ENCODE assay signal across 10 mouse cellular contexts in the genomic region with DNA sequence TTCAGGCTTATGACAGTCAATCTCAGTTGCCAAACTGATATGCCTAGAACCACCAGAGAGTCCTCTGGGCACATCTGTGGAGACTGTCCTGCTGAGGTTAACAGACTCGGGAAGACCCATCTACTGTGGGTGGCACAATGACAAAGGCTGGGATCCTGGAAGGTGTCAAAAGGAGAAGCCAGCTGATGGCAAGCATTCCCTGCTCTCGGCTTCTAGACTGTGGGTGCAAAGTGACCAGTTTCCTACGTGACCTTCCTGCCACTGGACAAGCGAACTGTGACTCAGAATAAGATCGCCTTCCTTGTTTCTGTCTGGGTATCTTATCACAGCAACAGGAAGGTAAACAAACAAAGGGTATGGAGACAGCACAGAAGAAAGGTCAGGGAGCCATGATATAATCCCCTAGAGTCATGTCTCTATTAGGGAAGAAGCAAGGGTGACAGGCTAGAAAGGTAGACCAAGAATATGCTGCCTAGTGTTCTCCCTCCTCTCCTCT. TPM values are rescaled to one million over a fixed set of nuclear protein-coding genes. Genes with fewer than 3 reads are reported as not detected.
DNase-seq lines count a peak whose midpoint lies in the region; ATAC-seq and TF ChIP-seq lines count a peak whose summit lies in the region.
"Had no signal": no experiment of that assay in that cellular context is flagged by ENCODE, and none has a peak within 500 bp of the region (broad histone marks: within the 10 kb centered on the region; RNA-seq: fewer than 3 reads in every experiment).

No protein-coding gene starts in this region.

- 0 out of 2 replicates have a peak overlapping the region, but pooled peaks have one; percentile 24 for H3K9ac ChIP-seq in heart, embryonic 13.5 days
- peak overlapping the region; percentile 82; the same call in 1 of the 2 replicates for H3K9ac ChIP-seq in CH12.LX (ENCODE audit: insufficient read depth, low read depth)
- no peak overlapping the region for H3K9ac ChIP-seq in hindbrain, embryonic 15.5 days
- no peak overlapping the region for H3K9ac ChIP-seq in midbrain, embryonic 12.5 days (replicated peaks)

- H3K4me1 ChIP-seq in heart, embryonic 13.5 days, result peaks cover 19% of the 10 kb centered on the region
- peaks cover 19 to 61% of the 10 kb centered on the region in 2 experiments for H3K4me1 ChIP-seq in CH12.LX (ENCODE audit: control insufficient read depth in 1 of 2, insufficient read depth in 2 of 2)
- H3K4me1 ChIP-seq in hindbrain, embryonic 15.5 days (replicated peaks), result peaks cover 22% of the 10 kb centered on the region
- H3K4me1 ChIP-seq in midbrain, embryonic 12.5 days, result peaks cover 17% of the 10 kb centered on the region

- in situ Hi-C loops in CH12.LX (cut with MboI; ENCODE audit: low pct_ligation_motif_present, low pct_unique_long_range_greater_than_20kb, low sequenced_read_pairs), result loop anchor here (25.0 kb wide), 1 partner anchor 820 kb away; a partner anchor contains a TSS

- H3K9me3 ChIP-seq in heart, embryonic 13.5 days, result no peaks in the 10 kb centered on the region
- H3K9me3 ChIP-seq in CH12.LX (replicated peaks; ENCODE audit: low read length), result no peaks in the 10 kb centered on the region
- H3K9me3 ChIP-seq in hindbrain, embryonic 15.5 days, result no peaks in the 10 kb centered on the region
- no peaks in the 10 kb centered on the region for H3K9me3 ChIP-seq in midbrain, embryonic 12.5 days

- peaks cover 34% of the 10 kb centered on the region for H3K36me3 ChIP-seq in heart, embryonic 13.5 days
- H3K36me3 ChIP-seq in CH12.LX (replicated peaks in 1 of 2; ENCODE audit: control insufficient read depth in 1 of 2, insufficient read depth in 1 of 2, low read length in 1 of 2), result peaks cover 21 to 45% of the 10 kb centered on the region in 2 experiments
- H3K36me3 ChIP-seq in hindbrain, embryonic 15.5 days, result peaks cover 12% of the 10 kb centered on the region
- H3K36me3 ChIP-seq in midbrain, embryonic 12.5 days, result peaks cover 21% of the 10 kb centered on the region

- H3K4me3 ChIP-seq in heart, embryonic 13.5 days, result peak overlapping the region; percentile 87
- peak overlapping the region in 1 of 3 experiments; percentile 92 for H3K4me3 ChIP-seq in CH12.LX (replicated peaks in 1 of 3; ENCODE audit: low read depth in 2 of 3, low read length in 2 of 3, poor library complexity in 1 of 3)
- H3K4me3 ChIP-seq in hindbrain, embryonic 15.5 days, result no peak overlapping the region
- H3K4me3 ChIP-seq in midbrain, embryonic 12.5 days, result no peak overlapping the region

- intact Hi-C loops in heart, postnatal 14 days (cut with DNase I), result no loop called here
- intact Hi-C loops in left cerebral cortex, postnatal 14 days (cut with DNase I), result no loop called here

- H3K27ac ChIP-seq in heart, embryonic 13.5 days (replicated peaks), result no peak overlapping the region
- H3K27ac ChIP-seq in CH12.LX (ENCODE audit: insufficient read depth, low read depth), result no peak overlapping the region
- no peak overlapping the region for H3K27ac ChIP-seq in hindbrain, embryonic 15.5 days (replicated peaks)
- H3K27ac ChIP-seq in midbrain, embryonic 12.5 days (replicated peaks), result no peak overlapping the region

- peak overlapping the region; percentile 76 for H3K4me2 ChIP-seq in heart, embryonic 13.5 days
- peak overlapping the region; percentile 57; the same call in 1 of the 2 replicates for H3K4me2 ChIP-seq in CH12.LX (ENCODE audit: insufficient read depth, low read depth, poor library complexity, severe bottlenecking)
- peak overlapping the region; percentile 60 for H3K4me2 ChIP-seq in hindbrain, embryonic 15.5 days
- H3K4me2 ChIP-seq in midbrain, embryonic 12.5 days (replicated peaks), result peak overlapping the region; percentile 75

- ATAC-seq in heart, embryonic 13.5 days (ENCODE audit: extremely low read depth, insufficient number of reproducible peaks, low FRiP score, low TSS enrichment), result no peak
- no peak for ATAC-seq in hindbrain, embryonic 15.5 days (ENCODE audit: low FRiP score, low read depth)
- ATAC-seq in midbrain, embryonic 12.5 days (ENCODE audit: low FRiP score, low read depth), result no peak

- no peak for TF ChIP-seq RAD21 in CH12.LX (IDR thresholded peaks at IDR 0.05; ENCODE audit: low read depth, low read length)

- WGBS in heart, embryonic 13.5 days, result 24% methylated on average over 5 of the region's 5 CpGs
- WGBS in hindbrain, embryonic 15.5 days, result 74% methylated on average over 5 of the region's 5 CpGs
- 66% methylated on average over 5 of the region's 5 CpGs for WGBS in midbrain, embryonic 12.5 days

- no peak for DNase-seq in heart, postnatal 14 days
- no peak for DNase-seq in CH12.LX (ENCODE audit: extremely low read depth)
- DNase-seq in left cerebral cortex, adult 8-10 months (ENCODE audit: low spot score in 2 of 2), result no peak
- DNase-seq in left cerebral cortex, postnatal 14 days (ENCODE audit: low spot score in 2 of 2), result no peak
- DNase-seq in embryo, embryonic 9.5 days (ENCODE audit: extremely low spot score), result no peak
- DNase-seq: gastrocnemius, postnatal 14 days; spleen, adult 18-20 months had no signal

- no peaks in the 10 kb centered on the region for H3K27me3 ChIP-seq in heart, embryonic 13.5 days (replicated peaks)
- no peaks in the 10 kb centered on the region for H3K27me3 ChIP-seq in CH12.LX (replicated peaks)
- H3K27me3 ChIP-seq in hindbrain, embryonic 15.5 days, result no peaks in the 10 kb centered on the region
- H3K27me3 ChIP-seq in midbrain, embryonic 12.5 days, result no peaks in the 10 kb centered on the region

- peaks cover 37% of the 10 kb centered on the region for H3K79me2 ChIP-seq in CH12.LX (replicated peaks; ENCODE audit: control insufficient read depth, extremely low read depth, insufficient read depth, poor library complexity, severe bottlenecking)

- TF ChIP-seq EP300 in CH12.LX (IDR thresholded peaks at IDR 0.05; ENCODE audit: low read length), result no peak

- TF ChIP-seq POLR2A in CH12.LX (IDR thresholded peaks at IDR 0.05; ENCODE audit: low read depth, low read length), result no peak

- no peak for TF ChIP-seq CTCF in CH12.LX (conservative IDR thresholded peaks at IDR 0.05 in 1 of 2, IDR thresholded peaks at IDR 0.05 in 1 of 2; ENCODE audit: low read depth in 2 of 2, low read length in 2 of 2)

- dilution Hi-C loops in CH12.LX (cut with MboI; ENCODE audit: extremely low pct_ligation_motif_present, extremely low pct_unique_long_range_greater_than_20kb, low sequenced_read_pairs), result no loop called here

TF ChIP-seq in CH12.LX, 34 proteins besides CTCF, POLR2A, EP300 and RAD21:
- no peak for TF ChIP-seq HCFC1 (IDR thresholded peaks at IDR 0.05; ENCODE audit: low read depth, low read length)
- TF ChIP-seq MAX (IDR thresholded peaks at IDR 0.05; ENCODE audit: low read length), result no peak
- TF ChIP-seq MEF2A (IDR thresholded peaks at IDR 0.05; ENCODE audit: borderline replicate concordance, low read depth, low read length), result no peak
- TF ChIP-seq GABPA (IDR thresholded peaks at IDR 0.05; ENCODE audit: insufficient replicate concordance, low read depth, low read length), result no peak
- TF ChIP-seq ETS1 (conservative IDR thresholded peaks at IDR 0.05; ENCODE audit: low read depth, low read length), result no peak
- TF ChIP-seq TCF12 (IDR thresholded peaks at IDR 0.05; ENCODE audit: low read depth, low read length), result no peak
- TF ChIP-seq MXI1 (IDR thresholded peaks at IDR 0.05; ENCODE audit: low read depth, low read length), result no peak
- no peak for TF ChIP-seq MAFK (IDR thresholded peaks at IDR 0.05; ENCODE audit: insufficient replicate concordance, low read length)
- TF ChIP-seq KAT2A (IDR thresholded peaks at IDR 0.05; ENCODE audit: insufficient replicate concordance, low read length), result no peak
- TF ChIP-seq USF1 (IDR thresholded peaks at IDR 0.05; ENCODE audit: low read depth, low read length), result no peak
- TF ChIP-seq CHD2 (IDR thresholded peaks at IDR 0.05; ENCODE audit: low read length), result no peak

RNA-seq across cellular contexts. Expression of a gene that starts 1.4 kb away (rescaled TPM):
- polyA plus RNA-seq in heart, embryonic 13.5 days (2015; fragmentation: Nextera tagmentation; extraction: Ambion mirVana), result 63.5 and 64.4 TPM in 2 replicates
- 10 to 100 TPM; 41.5 to 42.8 TPM for total RNA-seq in heart, postnatal 14 days (2021)
- 42.0 and 54.3 TPM in 2 replicates for total RNA-seq in CH12.LX (2012; rRNA removed)
- 65.9 and 66.4 TPM in 2 replicates for total RNA-seq in CH12.LX (2014; rRNA removed)
- 47.9 and 49.8 TPM in 2 replicates for polyA plus RNA-seq in CH12.LX (2012; ENCODE audit: insufficient read length, low read depth)
- polyA plus RNA-seq in hindbrain, embryonic 15.5 days (2015; fragmentation: Nextera tagmentation; extraction: Ambion mirVana), result 76.4 and 77.4 TPM in 2 replicates
- 81.0 and 88.1 TPM in 2 replicates for polyA plus RNA-seq in midbrain, embryonic 12.5 days (2016; fragmentation: Nextera tagmentation; extraction: Ambion mirVana)
- 10 to 100 TPM; 28.1 to 31.9 (median 30.5) TPM for total RNA-seq in left cerebral cortex, adult 8-10 months (2022)
- total RNA-seq in left cerebral cortex, postnatal 14 days (2021), result 10 to 100 TPM; 29.7 to 33.1 TPM

RNA-seq across cellular contexts. Expression of a gene that starts 1.5 kb away (rescaled TPM):
- polyA plus RNA-seq in heart, embryonic 13.5 days (2015; fragmentation: Nextera tagmentation; extraction: Ambion mirVana), result 27.2 and 31.3 TPM in 2 replicates
- total RNA-seq in heart, postnatal 14 days (2021), result 10 to 100 TPM; 17.6 to 18.7 TPM
- total RNA-seq in CH12.LX (2012; rRNA removed), result 22.6 TPM in 2 replicates
- total RNA-seq in CH12.LX (2014; rRNA removed), result 25.0 and 27.0 TPM in 2 replicates
- 28.5 and 32.2 TPM in 2 replicates for polyA plus RNA-seq in CH12.LX (2012; ENCODE audit: insufficient read length, low read depth)
- 56.5 and 59.5 TPM in 2 replicates for polyA plus RNA-seq in hindbrain, embryonic 15.5 days (2015; fragmentation: Nextera tagmentation; extraction: Ambion mirVana)
- 57.9 and 59.4 TPM in 2 replicates for polyA plus RNA-seq in midbrain, embryonic 12.5 days (2016; fragmentation: Nextera tagmentation; extraction: Ambion mirVana)
- total RNA-seq in left cerebral cortex, adult 8-10 months (2022), result 10 to 100 TPM; 19.9 to 22.1 (median 20.1) TPM
- total RNA-seq in left cerebral cortex, postnatal 14 days (2021), result 10 to 100 TPM; 25.7 to 28.8 TPM

Comparison
In these comparisons a context has a peak if more than half of its experiments do, and no peak if none do; other contexts are left out.
1. H3K9ac ChIP-seq: peak in heart, embryonic 13.5 days (single experiment) and CH12.LX (single experiment); none in hindbrain, embryonic 15.5 days (single experiment) and midbrain, embryonic 12.5 days (single experiment).
2. Peak in every context shown above with its lines, with median percentiles within 50 percentile points of each other: H3K4me2 ChIP-seq.